Mouse (Mus musculus): ENCODE results near the gene Abcb5. TPM values are rescaled to one million over a fixed set of nuclear protein-coding genes. Genes with fewer than 3 reads are reported as not detected.

Abcb5 gene
- polyA plus RNA-seq, 1 experiment from 2014 or later: not detected

DNA sequence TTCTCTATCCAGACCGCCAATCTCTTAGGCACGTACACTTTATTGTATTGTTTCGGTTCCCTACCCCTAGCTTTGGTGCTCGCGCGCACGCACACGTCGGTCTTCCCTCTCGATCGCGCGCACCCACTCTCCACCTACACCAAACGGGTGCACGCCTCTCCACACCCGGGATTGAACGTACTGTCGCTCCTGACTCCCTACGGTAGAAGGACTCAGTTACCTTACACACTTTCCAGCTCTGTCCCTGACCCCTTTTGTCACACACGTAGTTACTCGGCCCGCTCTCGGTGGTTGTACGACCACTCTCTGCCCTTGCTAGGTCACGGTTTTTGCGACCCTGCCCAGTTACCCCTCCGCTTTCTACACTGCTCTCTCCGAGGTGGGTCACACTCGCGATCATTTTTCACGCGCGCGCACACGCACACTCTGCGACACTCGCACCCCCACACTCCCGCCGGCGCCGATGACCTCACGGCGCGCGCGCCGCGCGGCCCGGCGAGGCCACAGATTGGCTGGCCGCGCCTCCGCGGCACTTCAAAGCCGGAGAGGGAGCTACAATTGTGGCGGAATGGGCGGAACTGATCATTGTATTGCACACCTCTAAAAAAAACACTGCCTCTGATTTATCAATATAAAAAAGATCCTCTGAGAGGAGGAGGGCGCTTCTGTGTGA is 119.4 kb downstream of the Abcb5 start:
- peak overlapping the region; percentile 40 for H3K4me3 ChIP-seq
- H3K27ac ChIP-seq: 0 out of 2 replicates have a peak overlapping the region, but pooled peaks have one; percentile 8
- peak overlapping the region; percentile 57 for H3K4me2 ChIP-seq
- ATAC-seq (replicated peaks): peak; percentile 57
- H3K9me3 ChIP-seq: no peaks in the 10 kb centered on the region
- H3K27me3 ChIP-seq (replicated peaks): peaks cover 60% of the 10 kb centered on the region
- peaks cover 33% of the 10 kb centered on the region for H3K4me1 ChIP-seq
- H3K9ac ChIP-seq: peak overlapping the region; percentile 29; the same call in 1 of the 2 replicates
- under 1% methylated on average over 59 of the region's 59 CpGs for WGBS
- no peaks in the 10 kb centered on the region for H3K36me3 ChIP-seq (replicated peaks)

DNA sequence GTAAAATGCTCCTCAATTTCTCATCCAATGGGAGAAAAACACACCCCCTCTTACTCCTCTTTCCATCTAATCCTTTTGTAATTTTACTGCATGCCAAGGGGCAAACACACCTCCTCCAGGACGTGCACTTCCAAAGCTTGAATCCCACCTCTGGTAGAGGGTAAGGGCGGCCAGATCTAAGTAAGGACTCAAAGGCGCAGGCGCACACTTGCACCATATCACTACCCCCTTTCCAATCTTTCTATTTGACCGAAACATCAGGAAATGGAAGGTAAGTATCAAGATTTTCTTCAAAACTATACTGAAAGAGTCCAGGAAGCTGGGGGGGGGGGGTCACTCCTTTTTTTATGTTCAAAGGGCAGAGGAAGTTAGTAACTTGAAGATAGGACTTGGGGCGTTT is 120.0 kb downstream of the Abcb5 start, which contains the start of gene Sp8:
TSS of gene Sp8 (plus strand) at position 109 of the 400 bp plus-strand sequence.
- Histone ChIP-seq H3K36me3 (replicated peaks) (no peaks in the 10 kb centered on the region), H3K27me3 (replicated peaks) (peaks cover 63% of the 10 kb centered on the region), H3K9me3 (no peaks in the 10 kb centered on the region), H3K4me3 (peak within 1 kb of the TSS; percentile 40), H3K9ac (peak within 1 kb of the TSS; percentile 29; the same call in 1 of the 2 replicates), H3K4me1 (peaks cover 33% of the 10 kb centered on the region), H3K27ac (0 out of 2 replicates have a peak within 1 kb of the TSS, but pooled peaks have one; percentile 8), H3K4me2 (peak within 1 kb of the TSS; percentile 57)
- WGBS: 1% methylated on average over 6 of the region's 6 CpGs
- no peak for ATAC-seq (replicated peaks)

DNA sequence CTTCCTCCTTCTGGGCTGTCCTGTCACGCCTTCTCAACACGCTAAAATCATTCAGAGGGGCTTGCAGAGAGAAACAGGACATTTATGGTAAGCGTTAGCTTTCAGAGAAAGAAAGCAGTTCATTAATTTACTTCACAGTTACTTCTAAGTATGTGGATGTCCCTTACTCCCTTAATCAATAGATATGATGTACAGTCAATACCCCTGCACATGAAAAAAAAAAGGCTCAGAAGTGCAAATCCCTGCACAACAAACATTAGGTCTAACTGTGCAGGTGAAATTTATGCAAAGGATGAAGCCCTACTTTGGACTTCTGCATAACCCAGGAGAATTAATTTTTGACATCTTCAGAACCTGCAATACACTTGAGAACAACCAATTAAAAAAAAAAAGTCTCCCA is 120.9 kb downstream of the Abcb5 start:
- no peaks in the 10 kb centered on the region for H3K36me3 ChIP-seq (replicated peaks)
- H3K4me1 ChIP-seq: peaks cover 33% of the 10 kb centered on the region
- no peak overlapping the region for H3K4me3 ChIP-seq
- no peak for ATAC-seq (replicated peaks)
- WGBS: 14% methylated on average over 3 of the region's 3 CpGs
- no peak overlapping the region for H3K9ac ChIP-seq
- no peaks in the 10 kb centered on the region for H3K9me3 ChIP-seq
- no peak overlapping the region for H3K4me2 ChIP-seq
- H3K27ac ChIP-seq: no peak overlapping the region
- peaks cover 62% of the 10 kb centered on the region for H3K27me3 ChIP-seq (replicated peaks)

DNA sequence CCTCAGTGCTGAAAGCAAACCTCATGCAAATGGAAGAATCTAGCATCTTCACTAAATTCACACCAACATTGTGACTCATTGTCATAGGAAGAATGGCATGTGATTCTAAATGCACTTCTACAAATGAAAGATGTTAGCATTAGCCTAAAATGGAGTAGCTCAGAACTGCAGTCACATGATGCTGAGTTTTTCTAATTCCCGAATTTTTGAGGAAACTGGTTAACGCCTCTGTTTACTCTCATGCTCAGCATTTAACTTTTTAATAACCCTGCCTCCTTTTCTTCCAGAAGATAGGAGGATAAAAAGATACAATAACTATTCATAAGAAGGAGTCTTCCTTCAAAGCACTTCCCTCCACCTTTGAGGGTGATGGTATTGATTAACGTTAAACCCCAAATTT is 121.4 kb downstream of the Abcb5 start:
- no peak for ATAC-seq (replicated peaks)
- WGBS: 13% methylated on average over 3 of the region's 3 CpGs
- Histone ChIP-seq H3K9ac (no peak overlapping the region), H3K9me3 (no peaks in the 10 kb centered on the region), H3K4me2 (no peak overlapping the region), H3K36me3 (replicated peaks) (no peaks in the 10 kb centered on the region), H3K4me1 (peaks cover 33% of the 10 kb centered on the region), H3K27me3 (replicated peaks) (peaks cover 61% of the 10 kb centered on the region), H3K27ac (no peak overlapping the region), H3K4me3 (no peak overlapping the region)

DNA sequence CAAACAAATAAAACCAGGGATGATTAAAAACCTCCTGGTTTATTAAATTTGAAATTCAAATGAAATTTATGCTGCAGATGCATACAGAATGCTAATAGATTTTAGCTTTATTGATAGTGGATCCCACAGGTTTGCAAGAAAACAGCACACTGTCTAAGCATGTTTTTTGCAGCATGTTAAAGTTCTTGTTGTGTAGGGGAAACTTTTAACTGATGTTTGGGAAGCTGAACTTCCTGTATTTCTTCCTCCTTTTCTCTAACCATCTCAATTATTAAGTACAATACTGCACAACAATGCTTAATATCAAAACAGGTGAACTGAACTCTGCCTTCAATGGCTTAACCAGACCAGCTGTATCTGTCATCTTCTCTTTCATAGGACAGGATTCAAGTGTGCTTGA is 122.1 kb downstream of the Abcb5 start:
- Histone ChIP-seq H3K9ac (no peak overlapping the region), H3K9me3 (no peaks in the 10 kb centered on the region), H3K4me2 (no peak overlapping the region), H3K4me1 (peaks cover 28% of the 10 kb centered on the region), H3K36me3 (replicated peaks) (no peaks in the 10 kb centered on the region), H3K27me3 (replicated peaks) (peaks cover 64% of the 10 kb centered on the region), H3K27ac (no peak overlapping the region), H3K4me3 (no peak overlapping the region)
- ATAC-seq (replicated peaks): no peak

DNA sequence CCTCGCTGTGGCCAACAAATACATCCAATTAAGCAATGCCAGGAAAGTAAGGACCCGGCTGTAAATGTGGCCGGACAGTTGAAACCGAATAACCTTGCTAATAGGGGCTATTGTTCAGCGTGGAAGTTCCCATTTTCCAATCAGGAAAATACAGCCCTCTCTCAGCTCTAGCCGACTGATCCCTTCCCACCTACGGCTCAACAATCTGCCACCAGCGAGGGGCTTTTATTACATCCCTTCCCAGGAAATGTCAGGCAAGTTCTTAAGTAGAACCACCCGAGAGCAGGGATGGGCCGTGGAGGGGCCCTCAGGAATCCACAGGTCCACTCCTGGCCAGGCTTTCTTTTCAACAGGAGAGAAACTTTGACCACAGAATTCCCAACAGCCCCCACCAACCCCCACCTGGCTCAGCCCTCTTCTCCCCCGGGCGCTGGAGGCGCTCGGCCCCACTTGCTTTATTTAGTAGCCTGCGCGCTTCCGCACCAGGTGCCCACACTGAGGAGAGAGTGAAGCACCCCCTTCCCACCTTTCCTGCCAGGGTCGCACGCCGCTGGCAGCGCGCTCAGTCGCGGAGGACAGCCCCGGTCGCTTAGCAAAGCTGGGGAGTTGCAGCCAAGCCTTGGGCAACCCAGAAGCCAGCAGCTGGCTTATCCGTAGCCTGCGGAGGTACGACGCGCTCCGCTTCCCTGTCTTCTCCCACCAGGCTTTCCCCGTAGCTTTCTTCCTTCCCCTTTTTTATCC is 123.4 kb downstream of the Abcb5 start:
- H3K27ac ChIP-seq: no peak overlapping the region
- H3K9ac ChIP-seq: no peak overlapping the region
- peaks cover 18% of the 10 kb centered on the region for H3K4me1 ChIP-seq
- peak overlapping the region; percentile 40 for H3K4me2 ChIP-seq
- WGBS: 1% methylated on average over 33 of the region's 33 CpGs
- peaks cover 67% of the 10 kb centered on the region for H3K27me3 ChIP-seq (replicated peaks)
- no peaks in the 10 kb centered on the region for H3K36me3 ChIP-seq (replicated peaks)
- H3K4me3 ChIP-seq: peak overlapping the region; percentile 18
- ATAC-seq (replicated peaks): 0 out of 2 replicates have a peak, but pooled peaks have one; percentile 21
- no peaks in the 10 kb centered on the region for H3K9me3 ChIP-seq

DNA sequence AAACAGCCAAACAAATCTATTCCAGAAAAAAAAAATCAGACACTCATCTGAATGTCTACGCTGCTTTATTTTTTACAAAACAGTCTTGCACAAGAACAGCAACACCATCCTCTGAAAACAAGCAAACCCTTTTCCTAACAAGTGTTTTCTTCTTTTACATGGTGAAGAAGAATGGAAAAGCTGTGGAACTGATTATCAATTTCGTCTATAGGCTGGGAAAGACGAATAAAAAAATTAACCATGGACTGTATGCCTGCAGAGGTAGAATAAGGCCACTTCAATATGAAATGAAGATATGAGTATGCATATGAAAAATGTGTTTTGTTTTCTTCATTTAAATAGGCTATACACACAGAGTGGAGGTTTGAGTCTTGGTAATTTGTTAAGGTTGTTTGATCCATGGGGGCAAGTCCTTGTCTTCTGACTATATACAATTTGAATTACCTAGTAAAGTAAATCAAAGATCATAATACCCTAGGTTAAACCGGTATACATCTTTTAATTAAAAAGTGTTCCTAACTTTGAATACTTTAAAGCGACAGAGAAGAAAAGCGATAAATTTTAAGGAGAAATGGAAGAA is 124.2 kb downstream of the Abcb5 start:
- Histone ChIP-seq H3K36me3 (replicated peaks) (no peaks in the 10 kb centered on the region), H3K27ac (no peak overlapping the region), H3K27me3 (replicated peaks) (peaks cover 62% of the 10 kb centered on the region), H3K9ac (no peak overlapping the region), H3K4me3 (no peak overlapping the region), H3K4me1 (peaks cover 18% of the 10 kb centered on the region), H3K4me2 (no peak overlapping the region), H3K9me3 (no peaks in the 10 kb centered on the region)
- no peak for ATAC-seq (replicated peaks)
- 15% methylated on average over 6 of the region's 6 CpGs for WGBS

DNA sequence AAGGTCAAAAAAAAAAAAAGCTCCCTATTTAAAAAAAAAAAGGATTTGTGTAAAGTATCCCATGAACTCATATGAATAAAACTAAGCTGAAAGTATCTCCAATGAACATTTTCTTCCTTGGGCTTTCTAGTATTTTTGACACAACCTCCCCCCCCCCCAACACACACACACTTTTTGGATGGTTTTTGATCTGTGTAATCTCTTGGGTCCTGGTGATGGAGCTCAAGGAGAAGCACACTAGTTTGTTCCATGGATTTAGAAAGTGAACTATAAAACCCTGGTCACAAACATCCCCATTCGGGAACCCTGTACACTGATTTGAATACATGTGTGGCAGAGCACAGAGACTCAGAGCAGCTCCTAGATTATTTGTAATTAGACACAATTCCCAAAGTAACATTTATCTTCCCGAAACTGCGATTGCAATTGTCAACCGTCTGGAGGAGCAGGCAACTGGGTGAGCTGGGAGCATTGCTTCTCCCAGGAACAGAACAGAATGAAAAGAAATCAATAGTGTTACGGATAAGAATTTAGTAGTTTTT is 124.8 kb downstream of the Abcb5 start:
- H3K36me3 ChIP-seq (replicated peaks): no peaks in the 10 kb centered on the region
- H3K4me3 ChIP-seq: no peak overlapping the region
- peaks cover 18% of the 10 kb centered on the region; the same call in 1 of the 2 replicates for H3K4me1 ChIP-seq
- ATAC-seq (replicated peaks): no peak
- H3K27ac ChIP-seq: no peak overlapping the region
- WGBS: 10% methylated on average over 5 of the region's 5 CpGs
- H3K4me2 ChIP-seq: no peak overlapping the region
- H3K9ac ChIP-seq: no peak overlapping the region
- peaks cover 63% of the 10 kb centered on the region for H3K27me3 ChIP-seq (replicated peaks)
- H3K9me3 ChIP-seq: no peaks in the 10 kb centered on the region

DNA sequence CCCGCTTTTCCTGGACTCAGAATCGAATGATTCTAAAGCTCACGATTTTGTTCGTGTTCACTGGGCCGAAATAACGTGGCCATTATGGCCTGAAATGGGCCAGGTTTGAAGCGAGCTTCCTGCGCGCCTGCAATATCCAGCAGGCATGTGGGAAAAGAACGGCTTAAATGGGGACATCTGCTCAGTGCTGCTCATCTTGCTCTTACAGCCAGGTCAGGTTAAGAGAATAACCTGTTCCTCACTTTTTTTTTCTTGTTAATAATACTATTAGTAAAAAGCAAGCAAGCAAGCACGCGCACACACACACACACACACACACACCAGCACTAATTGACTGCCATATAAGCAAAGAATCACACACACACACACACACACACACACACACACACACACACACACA is 125.4 kb downstream of the Abcb5 start:
- under 1% methylated on average over 12 of the region's 12 CpGs for WGBS
- no peak for ATAC-seq (replicated peaks)

DNA sequence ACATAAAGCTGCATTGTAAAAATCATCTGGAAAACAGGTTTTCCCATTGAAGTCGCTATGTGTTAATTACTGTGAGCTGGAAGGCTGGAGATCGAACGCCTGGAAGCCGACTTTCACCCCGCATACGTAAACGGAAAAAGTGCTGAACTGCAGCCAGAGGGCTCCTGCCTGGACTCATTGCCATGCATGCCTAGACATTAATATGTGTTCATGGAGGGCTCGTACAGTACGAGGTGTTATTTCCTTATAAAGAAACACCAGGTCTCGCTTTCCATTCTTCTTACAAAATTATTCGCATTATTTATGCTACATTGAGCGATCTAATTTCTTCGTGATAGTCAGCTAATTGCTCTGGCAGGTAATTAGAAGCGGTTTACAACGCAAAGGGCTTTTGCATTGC is 125.9 kb downstream of the Abcb5 start:
- Histone ChIP-seq H3K9ac (no peak overlapping the region), H3K27me3 (replicated peaks) (peaks cover 66% of the 10 kb centered on the region), H3K36me3 (replicated peaks) (no peaks in the 10 kb centered on the region), H3K4me3 (no peak overlapping the region), H3K9me3 (no peaks in the 10 kb centered on the region), H3K4me1 (peaks cover 17% of the 10 kb centered on the region; the same call in 1 of the 2 replicates), H3K4me2 (no peak overlapping the region), H3K27ac (no peak overlapping the region)
- no peak for ATAC-seq (replicated peaks)
- 2% methylated on average over 15 of the region's 15 CpGs for WGBS

More for the DNA sequence above, 125.4 kb downstream of the Abcb5 start:
- Histone ChIP-seq H3K4me1 (peaks cover 17% of the 10 kb centered on the region; the same call in 1 of the 2 replicates), H3K9ac (no peak overlapping the region), H3K27me3 (replicated peaks) (peaks cover 66% of the 10 kb centered on the region), H3K27ac (no peak overlapping the region), H3K4me2 (no peak overlapping the region), H3K4me3 (no peak overlapping the region), H3K36me3 (replicated peaks) (no peaks in the 10 kb centered on the region), H3K9me3 (no peaks in the 10 kb centered on the region)

DNA sequence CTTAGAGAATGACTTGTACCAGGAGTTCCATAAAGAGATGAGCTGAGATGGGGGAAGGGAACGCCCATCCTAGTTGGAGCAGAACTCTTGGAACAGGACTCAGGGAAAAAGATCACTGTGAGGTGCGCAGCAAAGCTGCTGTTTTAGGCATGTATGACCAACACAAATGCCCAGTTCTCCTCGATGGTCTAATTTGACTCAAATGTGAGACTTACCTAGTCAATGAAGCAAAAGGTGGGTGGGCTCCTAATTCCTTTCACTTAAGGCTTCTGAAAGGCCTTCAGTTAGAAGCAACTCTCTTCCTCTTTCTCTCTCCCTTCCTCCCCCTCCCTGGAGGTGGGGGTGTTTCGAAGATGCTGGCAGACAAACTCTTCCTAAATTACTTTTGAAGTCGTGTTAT is 126.8 kb downstream of the Abcb5 start:
- Histone ChIP-seq H3K27me3 (replicated peaks) (peaks cover 63% of the 10 kb centered on the region), H3K9me3 (no peaks in the 10 kb centered on the region), H3K27ac (no peak overlapping the region), H3K4me1 (peaks cover 17% of the 10 kb centered on the region; the same call in 1 of the 2 replicates), H3K9ac (no peak overlapping the region), H3K4me3 (no peak overlapping the region), H3K4me2 (no peak overlapping the region), H3K36me3 (replicated peaks) (no peaks in the 10 kb centered on the region)
- 23% methylated on average over 5 of the region's 5 CpGs for WGBS
- no peak for ATAC-seq (replicated peaks)

DNA sequence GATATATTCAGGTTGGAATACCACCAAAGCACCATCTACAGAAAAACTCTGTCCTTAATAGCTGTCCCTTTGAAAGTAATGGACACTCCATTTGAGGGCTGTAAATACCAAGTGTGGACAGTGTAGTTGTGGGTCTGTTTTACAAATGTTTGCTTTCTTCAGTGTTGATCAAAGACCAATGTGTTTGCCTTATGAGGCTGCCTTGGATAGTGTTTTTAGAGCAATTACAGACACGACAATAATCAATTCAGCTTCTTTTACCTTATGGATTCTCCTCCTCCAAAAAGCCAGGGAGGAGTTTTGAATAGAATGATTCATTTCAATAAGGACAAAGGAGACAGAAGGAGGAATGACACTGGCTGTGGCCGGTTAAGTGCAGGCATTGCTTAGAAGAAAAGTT is 128.0 kb downstream of the Abcb5 start:
- H3K9me3 ChIP-seq: no peaks in the 10 kb centered on the region
- no peak for ATAC-seq (replicated peaks)
- H3K27ac ChIP-seq: no peak overlapping the region
- WGBS: 5% methylated on average over 2 of the region's 2 CpGs
- H3K27me3 ChIP-seq (replicated peaks): peaks cover 54% of the 10 kb centered on the region
- H3K4me1 ChIP-seq: peaks cover 17% of the 10 kb centered on the region; the same call in 1 of the 2 replicates
- H3K36me3 ChIP-seq (replicated peaks): no peaks in the 10 kb centered on the region
- no peak overlapping the region for H3K4me3 ChIP-seq
- H3K4me2 ChIP-seq: no peak overlapping the region
- no peak overlapping the region for H3K9ac ChIP-seq

All from midbrain, embryonic 15.5 days (tissue).